Mouse (Mus musculus): Measurements from ENCODE around the gene B4galt3.
"Not testable (repeated sequence)": the region's sequence is repeated elsewhere in the genome, so short reads cannot be mapped to it uniquely, and the experiment has no call there.

B4galt3 gene

GRCm38 (mm10) chr1:171280250-171280915, 10.3 kb downstream of the B4galt3 start:
- in situ Hi-C loops (cut with MboI; ENCODE audit: low pct_unique_long_range_greater_than_20kb in 1 of 2, low sequenced_read_pairs in 2 of 2, unreplicated experiment in 1 of 2): no loop called here

GRCm38 (mm10) chr1:171280916-171281527, 10.9 kb downstream of the B4galt3 start, which contains the start of gene Ppox:
TSS of gene Ppox (minus strand) at chr1:171281186.
- in situ Hi-C loops (cut with MboI; ENCODE audit: low pct_unique_long_range_greater_than_20kb in 1 of 2, low sequenced_read_pairs in 2 of 2, unreplicated experiment in 1 of 2): no loop called here

GRCm38 (mm10) chr1:171281528-171281923, 11.4 kb downstream of the B4galt3 start:
- in situ Hi-C loops (cut with MboI; ENCODE audit: low pct_unique_long_range_greater_than_20kb in 1 of 2, low sequenced_read_pairs in 2 of 2, unreplicated experiment in 1 of 2): no loop called here

- in situ Hi-C loops (cut with MboI; ENCODE audit: low pct_unique_long_range_greater_than_20kb in 1 of 2, low sequenced_read_pairs in 2 of 2, unreplicated experiment in 1 of 2): no loop called here
Measured at GRCm38 (mm10) chr1:171282086-171282805, 12.1 kb downstream of the B4galt3 start.

- in situ Hi-C loops (cut with MboI; ENCODE audit: low pct_unique_long_range_greater_than_20kb in 1 of 2, low sequenced_read_pairs in 2 of 2, unreplicated experiment in 1 of 2): no loop called here
Measured at GRCm38 (mm10) chr1:171283188-171284160, 13.3 kb downstream of the B4galt3 start.

- in situ Hi-C loops (cut with MboI; ENCODE audit: low pct_unique_long_range_greater_than_20kb in 1 of 2, low sequenced_read_pairs in 2 of 2, unreplicated experiment in 1 of 2): no loop called here
Measured at GRCm38 (mm10) chr1:171284491-171284890, 14.4 kb downstream of the B4galt3 start.

- in situ Hi-C loops (cut with MboI; ENCODE audit: low pct_unique_long_range_greater_than_20kb in 1 of 2, low sequenced_read_pairs in 2 of 2, unreplicated experiment in 1 of 2): no loop called here
Measured at GRCm38 (mm10) chr1:171285096-171285892, 15.2 kb downstream of the B4galt3 start.

GRCm38 (mm10) chr1:171286517-171286916, 16.4 kb downstream of the B4galt3 start:
- in situ Hi-C loops (cut with MboI; ENCODE audit: low pct_unique_long_range_greater_than_20kb in 1 of 2, low sequenced_read_pairs in 2 of 2, unreplicated experiment in 1 of 2): no loop called here

- in situ Hi-C loops (cut with MboI; ENCODE audit: low pct_unique_long_range_greater_than_20kb in 1 of 2, low sequenced_read_pairs in 2 of 2, unreplicated experiment in 1 of 2): no loop called here
Measured at GRCm38 (mm10) chr1:171287136-171288081, 17.3 kb downstream of the B4galt3 start, which contains the start of gene Usp21. TSS of gene Usp21 (minus strand) at chr1:171287991.

- in situ Hi-C loops (cut with MboI; ENCODE audit: low pct_unique_long_range_greater_than_20kb in 1 of 2, low sequenced_read_pairs in 2 of 2, unreplicated experiment in 1 of 2): no loop called here
Measured at GRCm38 (mm10) chr1:171288328-171288727, 18.2 kb downstream of the B4galt3 start.

- in situ Hi-C loops (cut with MboI; ENCODE audit: low pct_unique_long_range_greater_than_20kb in 1 of 2, low sequenced_read_pairs in 2 of 2, unreplicated experiment in 1 of 2): no loop called here
Measured at GRCm38 (mm10) chr1:171293351-171293750, 23.2 kb downstream of the B4galt3 start.

- in situ Hi-C loops (cut with MboI; ENCODE audit: low pct_unique_long_range_greater_than_20kb in 1 of 2, low sequenced_read_pairs in 2 of 2, unreplicated experiment in 1 of 2): no loop called here
Measured at GRCm38 (mm10) chr1:171293906-171294297, 23.8 kb downstream of the B4galt3 start.

GRCm38 (mm10) chr1:171294298-171295062, 24.4 kb downstream of the B4galt3 start, which contains the start of gene Ufc1:
TSS of gene Ufc1 (minus strand) at chr1:171295024.
- in situ Hi-C loops (cut with MboI; ENCODE audit: low pct_unique_long_range_greater_than_20kb in 1 of 2, low sequenced_read_pairs in 2 of 2, unreplicated experiment in 1 of 2): no loop called here

- in situ Hi-C loops (cut with MboI; ENCODE audit: low pct_unique_long_range_greater_than_20kb in 1 of 2, low sequenced_read_pairs in 2 of 2, unreplicated experiment in 1 of 2): no loop called here
Measured at GRCm38 (mm10) chr1:171295063-171295402, 24.9 kb downstream of the B4galt3 start.

GRCm38 (mm10) chr1:171298226-171298625, 28.1 kb downstream of the B4galt3 start:
- in situ Hi-C loops (cut with MboI; ENCODE audit: low pct_unique_long_range_greater_than_20kb in 1 of 2, low sequenced_read_pairs in 2 of 2, unreplicated experiment in 1 of 2): no loop called here

GRCm38 (mm10) chr1:171306157-171306556, 36.0 kb downstream of the B4galt3 start:
- in situ Hi-C loops (cut with MboI; ENCODE audit: low pct_unique_long_range_greater_than_20kb in 1 of 2, low sequenced_read_pairs in 2 of 2, unreplicated experiment in 1 of 2): not testable (repeated sequence)
